Mouse (Mus musculus) embryo, embryonic 11 days (tissue): ENCODE measurements around the gene Osgin1.

Source experiments
- DNase-seq: peaks from one replicate; pipeline ENCODE4 v3.0.0-alpha.2; 2015

The Osgin1 gene

DNA sequence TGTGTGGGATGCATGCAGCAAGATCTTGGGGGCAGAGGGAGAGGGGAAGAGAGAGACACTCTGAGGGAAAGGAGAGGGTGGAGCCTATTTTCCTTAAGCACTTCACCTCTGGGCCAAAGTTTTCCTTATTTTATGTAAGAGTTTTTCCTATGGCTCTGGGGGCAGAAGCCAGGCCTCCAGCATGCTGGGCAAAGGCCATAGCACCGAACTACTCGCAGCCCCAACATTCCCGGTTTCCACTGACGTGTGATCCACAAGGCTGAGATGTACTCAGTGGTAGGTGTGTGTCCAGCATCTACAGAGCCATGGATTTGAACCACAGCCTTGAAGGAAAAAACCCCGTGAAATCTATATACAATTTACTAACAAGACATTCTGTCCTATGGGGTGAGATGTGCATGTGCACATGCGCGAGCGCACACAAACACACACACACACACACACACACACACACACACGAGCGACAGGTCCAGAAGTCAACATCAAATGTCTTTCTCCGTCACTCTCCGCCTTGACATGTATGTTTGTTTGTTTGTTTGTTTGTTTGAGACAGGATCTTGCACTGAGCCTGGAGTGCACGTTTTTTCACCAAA, at the start of gene Osgin1:
Gene Osgin1, plus strand, starts transcription at position 543 of the 593 bp plus-strand sequence.
- DNase-seq = no peak

DNA sequence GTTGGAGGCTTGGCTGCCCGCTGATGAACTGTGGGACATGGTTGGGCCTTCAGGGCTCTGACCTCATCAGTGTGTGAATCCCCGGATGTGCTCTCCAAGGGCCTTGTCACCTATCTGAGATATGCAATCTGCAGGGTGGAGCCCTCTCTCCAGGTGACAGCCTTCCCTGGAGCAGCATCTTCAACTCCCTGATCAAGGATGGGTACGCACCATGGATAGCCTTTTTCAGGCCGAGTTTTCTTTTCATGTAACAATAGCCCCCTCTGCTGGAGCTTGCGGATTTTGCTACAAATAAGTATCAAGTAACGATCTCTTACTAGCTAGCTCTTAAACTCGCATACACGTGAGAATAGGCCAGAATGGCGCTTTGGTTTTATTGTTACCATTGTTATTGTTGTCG, 49.4 kb upstream of the Osgin1 start:
- peak; percentile 82 for DNase-seq

DNA sequence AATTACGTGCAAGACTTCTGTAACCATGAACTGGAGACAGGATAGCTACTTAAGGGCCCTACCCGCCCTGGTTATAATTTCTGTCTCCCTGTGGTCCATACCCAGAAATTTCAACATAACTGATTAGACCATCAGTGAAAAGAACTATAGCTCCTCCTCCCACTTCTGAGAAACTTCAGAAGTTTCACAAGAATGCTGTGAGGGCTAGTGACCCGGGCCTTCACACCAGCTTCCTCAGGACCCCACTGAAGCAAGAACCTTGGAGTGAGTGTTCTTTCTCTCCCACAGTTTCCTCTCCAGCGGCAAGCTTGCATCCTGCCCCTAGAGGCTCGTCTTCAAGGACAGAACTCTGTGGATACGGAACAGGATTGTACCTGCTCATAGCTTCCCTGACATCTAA, 48.1 kb upstream of the Osgin1 start:
- no peak for DNase-seq

DNA sequence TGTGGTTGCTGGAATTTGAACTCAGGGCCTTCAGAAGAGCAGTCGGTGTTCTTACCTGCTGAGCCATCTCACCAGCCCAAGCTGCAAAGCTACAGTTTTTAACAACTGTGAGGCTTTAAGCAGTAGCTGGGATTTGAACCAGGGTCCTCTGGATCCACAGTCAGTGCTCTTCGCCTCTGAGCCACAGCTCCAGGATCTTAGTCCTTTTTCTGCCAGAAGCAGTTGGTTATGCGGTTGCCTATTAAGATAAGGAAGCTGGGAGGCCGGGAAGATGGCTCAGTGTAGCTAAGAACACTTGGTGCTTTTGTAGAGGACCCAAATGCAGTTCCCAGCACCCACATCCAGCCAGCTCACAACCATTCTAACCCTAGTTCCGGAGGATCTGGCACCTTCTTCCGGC, 46.9 kb upstream of the Osgin1 start:
- DNase-seq = no peak

DNA sequence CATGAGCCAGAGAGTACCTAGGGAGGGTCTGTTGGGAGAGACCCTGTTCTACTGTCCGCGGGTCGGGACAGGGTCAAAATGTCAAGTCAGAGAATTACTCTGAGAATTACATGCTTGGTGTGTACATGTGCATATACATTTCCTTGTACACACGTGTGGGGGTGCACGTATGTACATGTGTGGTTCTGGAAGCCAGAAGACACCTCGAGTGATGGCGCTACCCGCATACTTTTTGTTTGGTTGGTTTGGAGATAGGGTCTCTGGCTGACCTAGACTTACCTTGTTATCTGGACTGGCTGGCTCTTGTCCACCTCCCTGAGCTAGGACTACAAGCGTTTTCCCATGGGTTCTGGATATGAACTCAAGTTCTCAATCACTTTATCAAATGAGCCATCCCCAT, 39.8 kb upstream of the Osgin1 start:
- DNase-seq = no peak

DNA sequence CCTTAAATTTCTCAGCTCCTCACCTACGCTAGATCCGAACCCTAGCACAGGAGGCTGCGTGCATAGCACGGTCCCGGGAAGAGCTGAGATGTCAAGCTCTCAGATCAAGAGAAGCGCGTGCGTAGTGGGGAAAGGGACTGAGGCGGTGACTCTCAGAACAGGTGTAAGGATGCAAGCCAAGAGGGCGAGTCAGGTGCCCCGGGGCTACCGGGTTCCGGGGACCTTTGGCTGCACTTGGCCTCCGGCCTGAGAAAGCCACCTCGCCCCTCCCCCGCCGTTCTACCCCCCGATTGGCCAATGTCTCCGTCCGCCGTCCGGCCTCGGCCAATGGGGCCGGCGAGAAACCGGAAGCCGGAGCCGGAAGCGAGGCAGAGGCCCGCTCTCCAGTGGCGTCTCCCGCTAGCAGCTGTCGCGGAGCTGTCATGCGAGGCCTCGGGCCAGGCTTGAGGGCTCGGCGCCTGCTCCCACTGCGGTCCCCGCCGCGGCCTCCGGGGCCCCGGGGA, 39.3 kb upstream of the Osgin1 start, which contains the start of gene Mlycd:
Gene Mlycd, plus strand, starts transcription at position 355 of the 503 bp plus-strand sequence.
- peak; percentile 96 for DNase-seq

DNA sequence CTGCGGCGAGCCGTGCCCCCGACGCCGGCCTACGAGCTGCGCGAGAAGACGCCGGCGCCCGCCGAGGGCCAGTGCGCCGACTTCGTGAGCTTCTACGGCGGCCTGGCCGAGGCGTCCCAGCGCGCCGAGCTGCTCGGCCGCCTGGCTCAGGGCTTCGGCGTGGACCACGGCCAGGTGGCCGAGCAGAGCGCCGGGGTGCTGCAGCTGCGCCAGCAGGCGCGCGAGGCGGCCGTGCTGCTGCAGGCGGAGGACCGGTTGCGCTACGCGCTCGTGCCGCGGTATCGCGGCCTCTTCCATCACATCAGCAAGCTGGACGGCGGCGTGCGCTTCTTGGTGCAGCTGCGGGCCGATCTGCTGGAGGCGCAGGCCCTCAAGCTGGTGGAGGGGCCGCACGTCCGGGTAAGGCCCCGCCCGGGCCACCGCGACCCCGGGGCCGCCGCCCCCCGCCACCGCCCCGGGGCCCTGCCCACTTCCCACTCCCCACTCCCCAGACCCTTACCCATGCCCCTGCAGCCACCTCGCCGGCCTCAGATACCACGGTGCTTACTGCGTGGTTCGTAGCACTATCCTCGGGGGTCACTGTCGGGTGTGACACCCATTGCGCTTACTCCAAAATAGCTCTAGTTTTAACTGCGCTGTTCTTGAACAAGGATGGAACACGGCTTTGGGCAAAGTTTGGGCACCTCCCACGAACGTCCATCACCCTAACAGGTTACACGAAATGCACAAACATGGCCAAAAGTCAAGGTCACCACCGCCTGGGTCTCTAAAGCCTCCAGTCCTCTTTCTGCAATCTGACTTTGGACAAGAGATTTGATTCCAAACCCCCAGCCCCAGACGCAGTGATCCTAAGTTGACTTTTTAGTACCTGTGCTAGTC, 38.6 kb upstream of the Osgin1 start:
- DNase-seq = peak; percentile 57

DNA sequence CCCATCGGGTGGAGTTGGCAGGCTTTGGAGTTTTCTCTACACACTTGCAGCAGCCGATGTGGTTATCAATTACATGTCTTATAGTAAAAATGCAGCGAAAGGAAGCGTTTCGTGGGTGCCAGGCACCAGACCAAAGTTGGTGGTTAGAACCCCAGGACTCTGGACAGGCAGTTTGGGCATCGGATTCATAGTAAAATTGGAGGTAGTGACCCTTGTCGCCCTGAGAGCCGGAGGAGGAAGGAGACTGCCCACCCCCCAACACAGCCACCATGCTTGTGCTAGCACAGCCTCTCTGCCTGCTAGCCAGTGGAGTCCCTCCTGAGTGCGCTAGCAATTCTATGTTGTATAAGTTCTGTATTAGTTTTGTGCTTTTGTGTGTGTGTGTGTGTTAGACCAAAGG, 35.4 kb upstream of the Osgin1 start:
- no peak for DNase-seq

DNA sequence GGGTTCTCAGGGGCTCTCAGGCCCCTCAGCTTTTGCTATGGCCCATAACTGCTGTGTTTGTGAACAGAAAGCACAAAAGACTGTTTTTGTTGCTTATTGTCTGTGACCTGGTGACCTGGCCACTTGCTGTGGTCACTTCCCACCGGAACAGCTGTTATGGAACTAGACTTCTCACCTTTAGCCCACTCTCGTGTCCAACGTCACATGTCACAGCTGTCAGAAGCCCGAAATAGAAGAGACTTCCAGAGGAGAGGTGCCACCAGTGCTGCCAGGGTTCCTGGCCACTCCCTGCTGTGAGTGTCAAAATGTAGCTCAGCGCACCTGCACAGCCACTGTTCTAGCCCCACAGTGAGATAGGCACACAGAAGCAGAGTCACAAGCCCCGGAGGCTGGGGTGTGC, 34.7 kb upstream of the Osgin1 start:
- DNase-seq = no peak

DNA sequence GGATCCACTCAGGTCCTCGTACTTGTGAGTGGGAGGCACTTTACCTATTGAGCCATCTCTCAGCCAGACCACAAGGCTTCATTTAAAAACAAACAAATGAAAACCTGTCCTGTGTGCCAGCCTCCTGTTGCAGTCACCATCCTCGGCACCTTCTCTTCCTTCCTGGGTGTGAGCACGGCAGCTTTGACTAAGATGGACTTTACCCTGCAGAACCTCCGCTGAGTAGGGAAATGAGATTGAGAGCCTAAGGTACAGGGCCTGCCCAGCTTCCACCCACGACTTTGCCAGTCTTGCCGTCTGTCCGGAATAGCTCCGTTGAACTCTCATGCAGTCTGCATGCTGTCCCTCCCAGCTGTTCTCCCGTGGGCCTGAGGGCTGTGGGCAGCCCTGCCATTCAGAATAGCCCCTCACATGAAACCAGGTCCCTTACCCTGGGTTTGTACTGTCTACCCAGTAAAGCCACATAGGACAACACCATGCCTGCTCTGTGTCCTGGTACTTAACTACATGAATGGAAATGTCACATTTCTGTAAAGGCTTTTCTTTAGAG, 33.7 kb upstream of the Osgin1 start:
- no peak for DNase-seq

DNA sequence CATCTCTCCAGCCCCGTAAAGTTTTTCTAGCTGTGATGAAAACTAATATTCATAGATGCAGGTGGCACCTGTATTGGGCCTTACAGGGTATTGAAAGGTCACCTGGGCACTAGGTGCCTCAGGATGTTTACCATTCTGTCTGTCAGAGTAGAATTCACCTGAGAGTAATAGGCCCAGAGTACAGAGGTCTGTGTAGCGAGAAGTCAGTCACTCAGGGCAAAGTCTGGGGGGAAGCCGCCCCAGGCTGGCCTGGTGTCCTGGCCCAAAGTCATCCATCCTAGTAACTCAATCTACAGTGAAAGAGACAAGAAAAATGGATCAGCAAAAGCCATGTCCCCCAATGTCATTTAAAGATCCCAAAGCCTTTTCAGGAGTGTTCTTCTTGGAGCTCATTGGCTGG, 33.0 kb upstream of the Osgin1 start:
- no peak for DNase-seq

DNA sequence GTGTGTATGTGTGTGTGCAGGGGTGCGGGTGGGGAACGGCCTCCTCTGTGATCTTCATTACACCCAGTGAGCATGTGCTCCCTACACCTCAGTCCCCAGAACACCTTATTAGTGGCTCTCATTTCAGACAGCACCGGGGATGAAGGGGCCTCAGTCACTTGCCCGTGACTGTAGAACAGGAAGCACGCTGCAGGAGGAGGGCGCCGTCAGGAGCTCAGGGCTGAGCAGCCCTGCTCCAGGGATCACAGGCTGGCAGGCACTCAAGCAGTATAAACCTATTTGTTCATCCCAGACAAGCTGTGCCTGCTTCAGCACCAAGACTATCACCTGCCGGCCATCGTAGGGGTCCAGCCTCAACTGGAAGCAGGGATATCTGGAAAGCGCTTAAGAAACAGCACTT, 30.0 kb upstream of the Osgin1 start:
- no peak for DNase-seq

DNA sequence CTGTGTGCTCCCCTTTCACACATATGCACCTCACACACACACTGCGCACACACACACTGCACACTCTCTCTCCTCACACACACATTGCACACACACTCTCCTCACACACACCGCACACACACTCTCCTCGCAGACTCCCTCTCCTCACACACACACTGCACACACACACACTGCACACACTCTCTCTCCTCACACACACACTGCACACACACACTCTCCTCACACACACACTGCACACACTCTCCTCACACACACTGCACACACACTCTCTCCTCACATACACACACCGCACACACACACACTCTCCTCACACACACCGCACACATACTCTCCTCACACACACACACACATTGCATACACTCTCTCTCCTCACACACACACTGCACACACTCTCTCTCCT, 29.3 kb upstream of the Osgin1 start:
- no peak for DNase-seq

DNA sequence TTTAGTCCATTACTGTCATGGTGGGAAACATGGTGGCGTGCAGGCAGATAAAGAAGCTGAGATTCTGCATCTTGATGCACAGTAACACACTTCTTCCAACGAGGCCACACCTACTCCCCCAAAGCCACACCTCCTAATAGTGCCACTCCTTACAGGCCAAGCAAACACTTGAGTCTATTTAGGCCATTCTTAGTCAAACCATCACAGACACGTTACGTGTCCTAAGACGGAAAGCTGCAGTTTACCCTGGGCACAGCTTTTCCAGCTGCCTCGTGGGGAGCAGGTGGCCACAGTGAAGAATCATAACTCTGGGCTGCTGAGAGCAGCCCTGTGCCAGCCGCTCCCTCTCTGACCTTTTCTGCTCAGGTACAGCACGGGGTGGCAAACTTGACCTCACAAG, 25.6 kb upstream of the Osgin1 start:
- no peak for DNase-seq

DNA sequence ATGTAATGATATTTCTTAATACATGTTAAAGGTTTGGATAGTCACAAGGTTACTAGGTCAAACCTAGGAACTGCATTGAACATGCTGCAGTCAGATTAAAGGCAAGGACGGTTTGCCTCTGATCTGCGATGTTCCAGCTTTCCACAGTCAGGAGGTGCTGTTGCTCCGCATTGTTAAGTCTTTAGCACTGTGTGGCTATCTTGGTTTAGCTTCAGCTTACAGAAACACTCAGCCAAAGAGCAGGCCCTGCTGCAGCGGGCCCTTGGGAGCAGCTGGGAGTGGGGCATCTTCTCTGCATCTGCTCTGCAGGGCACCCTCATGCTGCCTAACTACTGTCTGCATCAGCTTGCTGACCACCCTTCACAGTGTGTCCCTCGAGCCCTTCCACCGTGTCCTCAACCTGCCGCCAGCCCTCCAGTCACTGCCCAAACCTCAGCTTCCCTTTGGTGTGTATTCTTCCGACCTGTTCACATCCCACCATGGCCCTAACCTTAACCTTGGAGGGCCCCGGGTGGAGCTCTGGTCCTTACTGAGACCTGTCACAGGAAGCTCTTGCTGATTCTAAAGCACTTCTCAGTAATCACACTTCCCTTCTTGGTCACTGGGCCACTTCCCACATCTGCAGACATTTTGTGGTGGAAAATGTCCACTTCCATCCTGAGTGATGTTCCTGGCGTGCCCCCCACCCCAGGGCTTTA, 21.7 kb upstream of the Osgin1 start:
- DNase-seq = no peak

DNA sequence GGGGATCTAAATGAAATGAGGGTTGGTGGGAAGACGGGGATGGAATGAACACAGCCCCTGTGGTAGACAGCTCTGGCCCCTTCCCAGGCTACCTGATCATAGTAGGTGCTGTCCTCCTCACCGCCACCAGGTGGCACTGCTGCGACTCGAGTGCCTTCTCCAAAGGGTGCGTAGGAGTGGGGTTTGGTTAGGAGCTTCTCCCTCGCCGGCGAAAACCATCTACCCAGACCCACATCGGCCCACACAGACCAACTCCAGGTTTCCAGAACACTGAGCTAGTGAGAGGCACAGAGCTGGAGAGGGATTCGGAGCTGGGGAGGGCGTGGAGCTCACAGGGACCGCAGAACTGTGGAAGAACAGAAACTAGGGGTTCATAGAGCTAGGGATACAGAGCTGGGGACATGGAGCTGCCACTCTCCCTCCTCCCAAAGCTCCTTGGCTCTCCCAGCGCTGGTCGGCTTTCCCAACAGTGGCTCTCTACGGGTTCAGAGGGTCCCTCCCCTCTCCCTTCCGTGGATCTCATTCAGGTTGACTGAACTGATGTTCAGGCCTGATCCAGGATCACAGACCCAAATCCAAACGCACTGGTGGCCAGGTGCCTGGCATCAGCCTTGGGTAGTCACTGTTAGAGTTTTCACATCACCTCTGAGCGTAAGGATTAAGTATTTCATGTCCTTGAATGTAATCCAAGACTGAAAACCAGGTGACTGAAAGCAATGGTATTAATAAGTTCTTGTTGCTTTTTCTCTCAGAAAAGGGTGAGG, 21.0 kb upstream of the Osgin1 start:
- DNase-seq = peak; percentile 90

DNA sequence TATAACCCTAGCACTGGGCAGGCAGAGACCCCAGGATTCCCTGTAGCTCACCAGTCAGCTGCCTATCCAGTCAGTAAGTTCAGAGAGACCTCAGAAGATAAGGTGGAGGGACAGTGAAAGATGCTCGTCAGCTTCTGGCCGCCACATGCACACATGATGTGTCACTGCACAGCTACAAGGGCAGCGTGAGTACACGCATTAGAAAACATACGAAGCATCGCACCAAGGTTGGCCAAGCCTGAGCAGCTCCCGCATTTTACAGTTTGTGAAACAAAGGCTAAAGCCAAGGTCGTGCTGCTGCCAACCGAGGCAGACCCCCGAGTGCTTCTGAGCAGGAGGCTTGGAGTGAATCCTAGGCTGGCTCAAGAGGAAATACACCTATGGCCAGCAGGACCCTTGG, 20.3 kb upstream of the Osgin1 start:
- no peak for DNase-seq

DNA sequence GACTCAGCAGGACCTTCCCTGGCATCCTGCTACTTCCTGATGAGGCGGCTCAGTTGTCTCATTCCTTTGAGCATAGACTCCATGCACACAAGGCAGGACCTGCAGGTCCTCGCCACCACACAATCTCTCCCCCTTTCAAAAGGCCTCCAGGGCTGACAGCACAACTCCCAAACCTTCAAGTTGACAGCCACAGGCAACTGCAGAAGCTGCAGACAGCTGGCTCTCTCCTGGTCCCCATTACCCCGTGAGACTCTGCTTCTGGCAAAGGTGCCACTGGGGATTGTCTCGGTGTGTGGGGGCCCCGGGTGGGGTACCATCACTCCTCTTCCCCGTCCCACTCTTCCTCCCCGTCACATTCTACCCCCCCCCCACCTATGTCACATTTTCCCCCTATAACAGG, 13.6 kb upstream of the Osgin1 start:
- DNase-seq = no peak

DNA sequence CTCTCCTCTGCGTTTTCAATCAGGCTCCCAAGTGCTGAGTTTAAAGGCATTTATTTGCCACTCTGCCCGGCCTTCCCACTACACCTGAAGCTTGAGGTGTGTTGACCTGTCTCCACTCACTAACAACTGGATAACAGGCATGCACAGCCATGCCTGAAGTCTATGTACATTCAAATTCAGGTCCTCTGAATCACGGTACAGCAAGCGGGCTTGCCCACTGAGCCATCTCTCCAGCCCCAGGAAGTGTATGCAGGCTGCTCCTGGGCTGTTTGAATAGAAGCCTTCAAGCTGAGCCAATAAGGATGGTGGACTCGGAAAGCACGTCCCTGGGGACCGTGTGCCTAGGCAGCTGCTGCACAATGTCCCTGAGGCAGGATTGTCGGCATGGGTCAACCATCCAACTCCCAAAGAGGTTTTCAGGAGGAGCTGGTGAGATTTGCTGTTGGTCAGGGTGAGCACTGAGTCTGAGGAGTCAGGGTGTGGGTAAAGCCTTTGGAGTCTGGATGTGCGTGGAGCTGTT, 12.3 kb upstream of the Osgin1 start:
- DNase-seq = no peak

DNA sequence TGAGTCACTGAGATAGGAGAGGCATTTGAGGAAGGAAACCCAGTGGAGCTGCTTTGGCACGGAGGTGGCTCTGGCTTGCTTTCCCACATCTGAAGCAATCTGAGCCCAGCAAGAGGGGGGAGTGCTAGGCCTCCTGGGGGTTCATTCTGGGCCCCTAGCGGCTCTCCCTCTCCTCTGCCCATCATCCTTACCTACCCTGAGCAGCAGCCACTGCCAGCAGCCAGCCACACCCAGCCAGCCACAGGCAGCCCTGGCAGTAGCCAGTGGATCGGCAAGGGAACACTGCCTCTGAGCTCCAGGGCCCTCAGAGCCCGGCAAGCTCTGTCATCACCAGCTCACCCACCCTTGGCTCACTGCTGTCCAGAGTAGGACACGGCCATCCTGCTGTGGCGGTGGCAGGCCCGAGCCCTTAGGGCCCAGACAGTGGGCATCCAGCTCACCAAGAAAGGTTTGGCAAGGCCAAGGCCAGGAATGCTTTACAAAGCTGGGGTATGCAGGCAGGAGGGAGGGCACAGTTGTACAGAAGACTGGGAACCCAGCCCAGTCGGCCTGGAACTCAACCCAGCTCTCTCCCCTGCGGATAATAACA, 11.7 kb upstream of the Osgin1 start:
- DNase-seq = no peak

DNA sequence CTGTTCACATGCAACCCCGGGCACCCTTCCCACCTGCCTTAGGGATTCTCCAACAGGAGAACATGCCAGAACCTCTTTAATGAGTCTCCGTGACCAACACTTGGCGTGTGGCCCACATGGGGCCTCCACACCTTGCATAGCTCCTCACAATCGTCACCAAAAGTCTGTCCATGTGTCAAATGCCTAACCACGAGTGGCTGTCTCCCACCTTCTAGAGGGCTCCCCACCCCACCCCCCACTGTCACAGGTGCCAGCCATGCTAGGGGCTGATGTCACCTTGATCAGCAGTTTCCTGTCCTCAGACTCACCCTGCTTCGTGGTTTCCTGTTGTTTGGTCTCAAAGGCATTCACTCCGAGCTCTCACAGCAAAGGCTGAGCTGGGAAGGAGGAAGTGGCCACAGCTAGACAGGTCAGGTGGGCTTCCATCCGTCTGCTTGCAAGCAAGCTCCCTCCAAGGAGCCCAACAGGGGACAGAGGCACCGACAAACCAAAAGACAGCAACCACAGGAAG, 10.2 kb upstream of the Osgin1 start:
- DNase-seq = no peak
